Mouse (Mus musculus) testis, adult 2 months (tissue): ENCODE results near the gene Babam2.

Experiments
- CTCF ChIP-seq: fragments of 200-500 bp; IDR thresholded peaks from 2 replicates; pipeline ENCODE4 v1.5.1; 2012; ENCODE audit warnings: low read depth, mild to moderate bottlenecking, inconsistent platforms, low read length, moderate library complexity; ENCODE audit not compliant: control insufficient read depth, insufficient read depth, insufficient replicate concordance
- POLR2A ChIP-seq: fragments of 200-500 bp; IDR thresholded peaks from 2 replicates; pipeline ENCODE4 v1.6.1; 2012; ENCODE audit warnings: low read depth, mild to moderate bottlenecking, inconsistent platforms, low read length, moderate library complexity; ENCODE audit not compliant: control insufficient read depth

DNA sequence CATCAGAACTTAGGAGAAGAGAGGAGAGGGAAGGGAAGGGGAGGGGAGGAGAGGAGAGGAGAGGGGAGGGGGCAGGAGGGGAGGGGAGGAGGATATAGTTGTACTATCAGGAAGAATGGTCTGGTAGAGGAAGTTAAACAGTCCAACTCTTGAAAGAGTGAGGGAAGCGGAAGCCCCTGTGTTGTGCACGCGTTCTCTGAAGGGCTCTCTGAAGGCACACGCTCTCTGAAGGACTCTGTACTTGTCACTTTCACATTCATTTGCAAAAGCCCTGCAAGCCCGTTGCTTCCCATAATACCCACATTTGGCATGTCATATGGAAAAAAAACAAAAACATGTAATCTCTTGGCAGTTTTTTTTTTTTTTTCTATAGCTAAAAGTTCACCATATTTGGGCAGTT lies 190.1 kb downstream of the Babam2 start:
- TF ChIP-seq CTCF (no peak), POLR2A (no peak)
